Mouse (Mus musculus) urinary bladder, postnatal 4 days (tissue): Measurements from ENCODE around the gene Epn1.
"Not testable (repeated sequence)": the region's sequence is repeated elsewhere in the genome, so short reads cannot be mapped to it uniquely, and the experiment has no call there.

ENCODE experiments used
- DNase-seq, 2 experiments: peaks; one replicate each; pipeline ENCODE4 v3.0.0; 2021 to 2022; ENCODE audit warnings: low spot score in 2 of 2

Epn1 gene

GRCm38 (mm10) chr7:5058631-5059030, 21.4 kb upstream of the Epn1 start:
- no peak for DNase-seq

GRCm38 (mm10) chr7:5059421-5059820, 20.6 kb upstream of the Epn1 start:
- no peak for DNase-seq

- peak; percentile 74 to 85 for DNase-seq
These were observed 19.8 kb upstream of the Epn1 start for GRCm38 (mm10) chr7:5060239-5060731.

GRCm38 (mm10) chr7:5060944-5061773, 18.9 kb upstream of the Epn1 start:
- DNase-seq: peak; percentile 97 to 99

GRCm38 (mm10) chr7:5061774-5062359, 18.2 kb upstream of the Epn1 start, which contains the start of gene U2af2:
U2af2 (plus strand) TSS chr7:5062143.
- DNase-seq: peak; percentile 94 to 95

GRCm38 (mm10) chr7:5062360-5063001, 17.6 kb upstream of the Epn1 start:
- DNase-seq: no peak

GRCm38 (mm10) chr7:5064886-5065285, 15.1 kb upstream of the Epn1 start:
- DNase-seq: no peak

- DNase-seq: no peak
These were observed 6.4 kb upstream of the Epn1 start for GRCm38 (mm10) chr7:5073586-5073985.

GRCm38 (mm10) chr7:5074984-5075383, 5.1 kb upstream of the Epn1 start:
- no peak for DNase-seq

- no peak for DNase-seq
These were observed 3.1 kb upstream of the Epn1 start for GRCm38 (mm10) chr7:5076931-5077330.

GRCm38 (mm10) chr7:5079365-5080009, 548 bp upstream of the Epn1 start:
- DNase-seq: not testable (repeated sequence)

GRCm38 (mm10) chr7:5080815-5081214, 780 bp downstream of the Epn1 start:
- no peak for DNase-seq

GRCm38 (mm10) chr7:5081241-5081640, 1.2 kb downstream of the Epn1 start:
- DNase-seq: no peak

GRCm38 (mm10) chr7:5081939-5082338, 1.9 kb downstream of the Epn1 start:
- DNase-seq: no peak

GRCm38 (mm10) chr7:5083325-5084105, 3.5 kb downstream of the Epn1 start:
- no peak for DNase-seq

GRCm38 (mm10) chr7:5085512-5085911, 5.5 kb downstream of the Epn1 start:
- DNase-seq: no peak

- DNase-seq: no peak
These were observed 6.9 kb downstream of the Epn1 start for GRCm38 (mm10) chr7:5086921-5087440.

- no peak for DNase-seq
These were observed 7.9 kb downstream of the Epn1 start for GRCm38 (mm10) chr7:5087886-5088285.

GRCm38 (mm10) chr7:5089853-5090252, 9.8 kb downstream of the Epn1 start:
- no peak for DNase-seq

- DNase-seq: no peak
These were observed 11.1 kb downstream of the Epn1 start for GRCm38 (mm10) chr7:5091008-5091728.
